Mouse (Mus musculus) frontal cortex, adult 2 months (tissue): ENCODE measurements at regions not wholly inside any gene's neighbourhood (a gene's known extent, or its start where the extent isn't known, plus 50 kb on each side); places are given as distances from the start of the nearest gene placed in this dataset.

Experiments
- DNase-seq, 2 experiments: peaks; one replicate each; pipeline ENCODE4 v3.0.0; 2022; ENCODE audit warnings: low spot score in 1 of 2; ENCODE audit errors: extremely low spot score in 1 of 2

DNA sequence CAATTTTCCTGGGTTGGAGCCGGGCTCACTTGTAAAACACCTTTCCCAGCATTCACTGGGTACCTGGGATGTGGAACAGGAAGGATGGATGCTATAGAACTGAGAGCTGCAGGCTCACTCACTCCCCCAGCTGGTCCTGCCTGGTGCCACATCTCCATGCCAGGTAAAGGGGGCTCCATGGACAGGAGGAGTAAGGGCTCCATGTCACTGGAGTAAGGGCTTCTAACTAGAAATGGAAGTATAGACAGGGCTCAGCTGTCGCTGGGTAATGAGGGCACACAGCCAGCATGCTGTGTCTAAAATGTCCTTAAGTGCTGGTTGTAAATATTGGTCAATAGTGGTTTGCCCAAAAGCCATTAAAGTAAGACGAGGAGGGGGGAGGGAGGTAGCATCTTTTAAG lies 99.4 kb upstream of the Gpr12 start:
- no peak for DNase-seq

DNA sequence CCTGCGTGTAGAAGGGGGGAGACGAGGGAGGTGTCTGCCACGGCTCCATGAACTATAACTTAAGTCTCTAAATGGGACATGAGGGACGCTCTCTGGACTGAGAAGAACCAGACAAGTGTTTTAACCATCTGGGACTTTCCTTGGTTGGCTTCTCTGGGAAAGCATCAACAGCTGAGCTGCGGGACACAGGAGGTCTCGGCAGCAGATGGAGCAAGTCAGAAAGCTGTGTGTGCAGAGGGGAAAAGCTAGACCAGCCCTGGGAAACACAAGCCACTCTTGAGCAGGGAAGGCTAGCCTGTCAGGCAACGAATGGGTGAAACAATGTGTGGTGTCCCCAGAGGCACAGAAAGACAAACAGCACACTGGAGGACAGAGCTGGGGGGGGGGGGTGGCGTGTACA lies 98.5 kb upstream of the Gpr12 start:
- no peak for DNase-seq

DNA sequence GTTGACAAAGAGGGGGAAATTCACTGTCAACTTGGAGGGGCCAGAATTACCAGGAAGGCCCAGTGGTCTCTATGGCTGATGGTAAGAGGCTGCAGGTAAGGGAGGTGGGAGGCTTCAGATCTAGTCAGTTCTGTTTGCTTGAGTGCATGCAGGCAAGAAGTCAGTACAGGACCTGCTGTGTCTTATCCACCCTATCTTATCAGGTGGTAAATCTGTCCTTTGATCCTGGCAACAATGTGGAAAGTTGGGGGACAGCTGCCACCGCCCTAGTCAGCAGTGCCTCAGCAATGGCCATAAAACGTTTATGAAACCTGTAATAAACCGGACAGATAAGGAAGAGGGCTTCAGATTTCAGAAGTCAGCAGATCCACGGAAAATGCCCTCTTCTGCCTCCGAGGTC lies 97.9 kb upstream of the Gpr12 start:
- DNase-seq: no peak

DNA sequence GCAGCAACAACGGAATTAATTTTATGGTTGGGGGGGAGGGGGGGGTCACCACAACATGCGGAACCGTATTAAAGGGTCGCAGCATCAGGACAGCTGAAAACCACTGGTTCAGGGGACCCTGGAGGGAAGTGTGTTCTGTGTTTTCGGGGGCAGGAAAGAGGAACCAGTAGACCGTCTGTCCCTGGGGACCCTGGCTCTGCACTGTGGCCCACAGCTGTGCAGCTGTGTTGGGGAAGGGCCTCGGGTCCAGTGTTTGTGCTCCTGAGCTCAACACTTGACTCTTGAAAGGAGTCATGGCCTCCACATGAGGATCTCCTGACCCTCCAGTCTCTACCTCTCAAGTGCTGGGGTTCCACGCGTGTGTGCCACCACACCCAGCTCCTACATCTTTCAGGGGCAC lies 96.5 kb upstream of the Gpr12 start:
- no peak for DNase-seq

DNA sequence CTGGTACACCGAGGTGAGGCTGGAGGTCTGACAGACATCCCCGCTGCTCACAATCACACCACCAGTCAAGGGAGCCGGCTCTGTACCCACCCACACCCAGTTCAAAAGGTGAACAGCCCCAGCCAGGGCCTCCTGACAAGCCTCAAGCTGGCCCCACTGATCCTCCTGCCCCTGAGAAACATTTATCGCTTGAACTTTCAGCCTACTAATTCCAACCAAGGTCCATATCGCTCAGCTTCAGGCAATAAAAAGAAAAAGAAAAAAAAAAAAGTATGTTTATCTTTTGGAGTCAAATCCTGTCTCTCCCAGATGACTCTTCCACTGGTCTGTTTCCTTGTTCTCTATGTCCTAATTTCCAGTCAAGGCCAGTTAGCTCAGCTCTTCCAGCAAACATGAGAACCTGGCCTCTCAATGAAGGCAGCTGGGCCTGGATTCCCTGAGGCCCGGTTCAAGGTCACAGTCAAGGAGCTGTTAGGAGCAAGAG lies 94.2 kb upstream of the Gpr12 start:
- DNase-seq: no peak

DNA sequence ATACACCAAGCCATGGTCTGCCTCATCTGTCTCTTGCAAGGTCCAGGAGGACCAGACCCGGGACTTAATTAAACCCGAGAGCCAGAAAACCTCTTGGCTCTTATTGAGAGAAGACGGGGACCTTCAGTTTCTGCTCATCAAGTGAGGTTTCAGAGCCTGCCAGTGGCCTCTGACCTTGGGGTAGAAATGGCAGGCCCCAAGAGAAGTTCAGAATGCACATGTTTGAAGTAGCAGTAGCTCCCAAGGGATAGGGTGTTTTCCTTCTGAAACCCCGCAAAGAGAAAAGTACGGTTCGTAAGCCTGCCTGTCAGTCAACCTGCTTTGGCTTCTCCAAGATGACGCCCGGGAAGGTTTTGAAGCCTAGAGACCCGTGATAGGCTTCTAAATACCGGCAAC lies 93.7 kb upstream of the Gpr12 start:
- no peak for DNase-seq

DNA sequence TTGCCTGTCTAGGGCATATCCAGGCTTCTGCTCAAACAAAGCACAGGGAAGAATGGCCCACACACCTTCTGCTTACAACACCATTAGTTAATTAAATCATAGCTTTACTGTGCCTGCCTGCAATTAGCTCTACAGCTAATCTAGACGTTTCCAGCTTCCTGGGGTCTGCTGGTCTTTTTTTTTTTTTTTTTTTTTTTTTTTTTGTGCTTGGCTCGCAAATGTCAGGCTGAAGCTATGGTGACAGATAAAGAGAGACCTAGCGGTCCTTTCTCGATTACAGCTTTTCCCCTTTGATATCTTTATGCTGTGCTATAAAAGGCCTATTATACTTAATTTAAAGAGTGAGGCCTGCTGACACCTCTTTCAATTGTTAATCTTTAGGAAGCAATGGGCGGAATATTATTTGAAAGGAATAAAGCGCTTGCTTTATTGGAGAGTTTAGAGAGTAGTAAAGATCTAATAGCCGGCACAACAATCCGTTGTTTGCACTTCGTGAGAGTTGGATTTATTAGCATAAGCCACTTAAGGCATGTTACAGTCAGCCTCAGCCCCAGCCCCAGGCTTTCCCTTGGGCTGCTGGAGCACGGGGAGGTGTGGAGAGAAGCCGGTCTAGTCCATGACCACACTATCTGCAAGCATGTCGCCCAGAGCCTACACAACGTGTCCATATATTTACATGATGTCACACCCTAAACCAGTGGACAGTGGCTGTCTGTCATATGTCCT lies 93.2 kb upstream of the Gpr12 start:
- DNase-seq: no peak

DNA sequence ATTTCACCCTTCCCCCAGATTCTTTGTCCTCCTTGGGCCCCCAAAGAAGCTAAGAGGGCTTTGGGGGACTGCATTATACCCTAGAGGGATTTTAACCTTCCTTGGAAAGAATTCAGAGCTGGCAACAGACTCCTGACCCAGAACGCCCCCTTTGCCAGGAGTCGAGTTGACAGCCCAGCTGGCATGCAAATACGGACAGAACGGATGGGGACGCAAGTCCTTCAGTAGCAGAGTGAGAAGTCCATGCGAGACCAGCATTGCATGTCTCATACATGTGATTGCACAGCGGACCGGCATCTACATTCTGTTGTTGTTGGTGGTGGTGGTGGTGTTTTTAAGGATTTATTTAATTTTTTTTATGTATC lies 92.1 kb upstream of the Gpr12 start:
- no peak for DNase-seq

DNA sequence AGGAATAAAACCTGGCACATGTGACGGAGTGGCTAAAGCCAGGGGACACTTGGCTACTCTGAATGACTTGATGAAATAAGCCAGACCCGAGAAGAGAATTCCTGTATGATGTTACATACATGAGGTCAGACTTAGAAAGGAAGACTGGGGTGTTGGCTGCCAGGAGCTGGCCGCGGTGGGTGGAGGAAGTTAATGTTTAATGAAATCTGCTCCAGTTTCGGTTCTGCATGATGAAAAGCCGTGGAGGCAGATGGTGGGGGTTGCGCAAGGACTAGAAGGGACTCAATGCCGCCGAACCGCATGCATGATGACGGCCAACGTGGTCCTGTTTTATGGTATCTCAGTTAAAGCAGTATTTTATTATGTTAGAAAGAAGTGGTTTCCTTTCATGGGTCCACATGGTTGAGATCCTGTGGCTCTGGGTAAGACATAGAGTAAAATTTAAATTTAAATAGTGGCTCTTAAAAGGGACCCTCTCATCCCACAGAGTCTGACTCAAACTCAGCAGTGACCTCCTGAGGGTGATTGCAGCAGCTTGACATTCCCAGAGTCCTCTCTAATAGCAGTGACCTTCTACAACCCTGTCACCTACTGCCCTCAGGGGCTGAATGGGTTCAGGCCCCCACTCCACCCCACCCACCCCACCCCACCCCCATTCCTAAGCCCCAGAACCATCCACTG lies 91.6 kb upstream of the Gpr12 start:
- peak in 1 of 2 experiments; percentile 11 for DNase-seq

DNA sequence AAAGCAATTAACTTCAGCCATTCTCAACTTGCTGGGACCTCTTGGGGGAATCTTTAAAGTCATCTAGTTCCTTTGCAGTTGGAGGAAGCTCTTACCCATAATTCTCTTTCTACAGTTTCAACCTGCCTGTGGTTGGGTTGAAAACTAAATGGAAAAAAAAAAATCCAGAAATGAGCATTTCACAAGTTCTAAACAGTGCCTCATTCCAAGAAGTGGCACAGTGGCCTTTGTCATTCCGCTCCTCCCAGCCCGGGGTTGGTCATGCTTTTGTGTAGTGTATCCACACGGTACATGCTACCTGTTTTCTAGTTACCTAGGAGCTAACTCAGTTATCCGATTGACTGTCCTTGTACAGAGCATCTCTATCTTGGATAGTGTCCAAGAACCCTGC lies 90.8 kb upstream of the Gpr12 start:
- no peak for DNase-seq

DNA sequence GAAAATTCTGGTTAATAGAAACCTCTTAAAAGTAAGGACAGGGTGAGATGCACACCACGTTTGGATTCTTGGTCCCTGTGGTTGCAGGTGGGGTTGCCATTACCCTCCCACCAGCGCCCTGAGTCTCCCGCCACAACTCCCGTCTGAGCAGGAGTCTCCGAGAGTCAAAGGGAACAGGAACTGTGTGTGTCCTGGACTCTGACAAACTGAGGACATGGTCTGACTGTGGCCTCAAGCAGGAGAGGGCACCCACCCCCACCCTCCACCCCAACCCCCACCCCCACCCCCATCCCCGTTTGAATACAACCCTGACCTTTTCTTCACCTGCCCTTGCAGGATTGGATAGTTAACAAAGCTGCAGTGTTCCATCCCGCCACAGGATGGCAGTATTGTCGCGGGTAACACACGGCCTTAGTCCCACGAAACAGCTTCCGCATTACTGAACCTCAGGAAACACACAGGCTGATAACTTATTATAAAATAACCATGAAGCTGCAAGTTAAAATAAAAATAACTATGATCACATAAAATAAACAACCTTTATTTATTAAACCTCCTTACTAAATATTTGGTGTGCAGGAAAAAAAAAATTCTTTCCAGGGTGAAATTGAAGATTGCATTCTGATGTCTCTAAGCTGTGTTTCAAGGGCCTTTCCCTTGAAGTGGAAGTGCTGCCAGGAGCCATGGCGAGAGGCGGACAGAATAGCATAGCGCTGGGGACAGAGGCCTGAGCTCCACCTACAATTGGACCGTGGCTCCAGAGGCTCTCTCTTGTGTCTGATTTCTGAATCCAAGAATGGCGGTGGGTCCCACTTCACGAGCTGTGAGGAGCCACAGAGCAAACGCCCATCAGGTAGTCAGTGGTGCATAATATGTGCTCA lies 90.2 kb upstream of the Gpr12 start:
- DNase-seq: peak in 1 of 2 experiments; percentile 82

DNA sequence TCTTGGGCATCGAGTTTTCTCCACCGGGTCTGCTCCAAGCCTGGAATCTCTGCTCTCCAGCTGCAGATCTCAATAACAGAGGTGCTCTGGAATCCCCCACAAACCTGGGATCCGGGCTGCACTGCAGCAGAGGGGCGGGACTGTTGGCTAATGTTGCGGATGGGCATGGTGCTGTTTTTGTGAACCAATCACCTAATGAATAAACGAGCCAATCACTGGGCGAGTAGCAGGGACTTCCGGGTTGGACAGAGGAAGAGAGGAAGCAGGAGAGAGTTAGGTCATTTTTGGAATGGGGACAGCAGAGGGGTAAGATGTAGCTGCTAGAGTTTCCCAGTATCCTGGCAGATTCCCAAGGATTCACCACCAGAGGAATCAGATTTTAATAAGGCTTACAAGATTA lies 76.7 kb upstream of the Gpr12 start:
- no peak for DNase-seq

DNA sequence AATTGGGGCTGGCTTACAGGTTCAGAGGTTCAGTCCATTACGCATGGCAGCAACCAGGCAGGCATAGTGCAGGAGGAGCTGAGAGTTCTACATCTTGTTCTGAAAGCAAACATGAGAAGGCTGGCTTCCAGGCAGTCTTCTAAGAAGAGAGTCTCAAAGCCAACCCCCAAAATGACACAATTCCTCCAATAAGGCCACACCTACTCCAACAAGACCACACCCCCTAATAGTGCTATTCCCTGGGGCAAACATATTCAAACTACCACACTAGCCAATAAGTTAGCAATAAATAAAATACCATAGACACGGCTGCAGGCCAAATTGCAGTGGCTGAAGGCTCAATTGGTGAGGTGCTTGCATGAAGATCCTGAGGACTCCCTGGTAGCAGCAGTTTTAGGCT lies 72.2 kb upstream of the Gpr12 start:
- DNase-seq: no peak

DNA sequence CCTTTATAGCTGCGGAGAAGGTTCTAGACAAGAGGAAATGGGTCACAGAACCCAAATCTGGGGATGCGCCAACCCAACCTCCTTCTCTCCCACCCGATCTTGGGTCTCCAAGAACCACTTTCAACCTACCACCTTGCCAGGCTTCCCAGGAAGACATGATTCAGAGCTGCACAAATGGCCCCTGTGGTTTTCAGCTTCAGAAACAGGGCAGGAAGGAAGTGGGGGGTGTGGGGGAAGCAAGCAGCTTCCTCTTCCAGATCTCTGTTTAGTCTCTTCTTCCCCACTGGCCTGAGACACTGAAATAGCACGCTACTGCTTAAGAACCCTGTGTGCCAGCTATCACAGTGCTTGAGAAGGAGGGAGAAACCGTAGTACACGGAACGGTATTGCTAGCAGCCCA lies 70.4 kb upstream of the Gpr12 start:
- no peak for DNase-seq

DNA sequence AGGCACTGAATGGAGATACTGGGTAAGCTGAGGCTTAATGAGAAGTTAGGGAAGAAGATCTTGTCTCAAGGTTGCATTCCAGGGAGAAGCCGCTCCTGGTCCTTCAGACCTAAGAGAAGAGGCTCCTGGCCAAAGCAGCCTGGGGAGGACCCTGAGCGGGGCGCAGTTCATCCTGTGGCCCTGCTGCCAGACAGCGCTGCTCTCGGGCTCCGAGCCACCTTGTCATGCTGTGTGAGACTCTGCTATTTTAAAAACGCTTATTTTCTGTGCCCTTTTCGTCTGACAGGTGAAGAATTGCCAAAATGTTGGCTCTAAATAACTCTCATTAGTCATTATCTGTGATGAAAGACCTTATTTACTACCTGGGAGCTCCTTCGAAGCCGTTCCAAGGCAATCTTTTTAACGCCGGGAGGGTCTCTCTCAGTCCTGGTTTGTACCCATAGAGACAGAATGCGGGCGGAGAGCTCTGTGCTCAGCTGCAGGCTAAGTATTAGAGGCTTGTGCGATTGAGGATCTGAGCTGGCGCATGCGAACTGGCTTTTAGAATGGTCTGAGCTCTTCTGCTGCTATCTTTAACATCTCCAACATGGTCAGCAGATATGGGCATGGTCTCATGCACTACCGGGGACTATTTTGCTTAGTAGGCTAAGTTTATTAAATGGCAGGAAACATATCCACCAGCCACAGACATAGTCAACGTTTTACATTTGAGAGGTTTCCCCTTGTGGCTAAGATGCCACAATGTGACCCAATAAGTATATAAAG lies 68.8 kb upstream of the Gpr12 start:
- DNase-seq: no peak

DNA sequence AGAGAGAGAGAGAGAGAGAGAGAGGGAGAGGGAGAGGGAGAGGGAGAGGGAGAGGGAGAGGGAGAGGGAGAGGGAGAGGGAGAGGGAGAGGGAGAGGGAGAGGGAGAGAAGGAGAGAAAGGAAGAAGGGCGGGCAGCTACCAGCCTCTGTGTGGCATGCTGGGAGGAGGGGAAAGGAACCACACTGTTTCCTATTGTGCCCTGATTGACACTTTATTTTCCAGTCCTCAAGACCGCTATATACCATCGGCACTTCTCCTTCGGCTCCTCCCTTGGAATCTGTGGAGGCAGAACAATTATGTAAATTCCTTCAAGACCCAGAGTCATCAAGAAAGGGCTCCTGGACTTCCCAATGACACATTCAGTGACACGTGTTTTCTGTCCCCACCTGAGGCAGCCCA lies 67.8 kb upstream of the Gpr12 start:
- no peak for DNase-seq

DNA sequence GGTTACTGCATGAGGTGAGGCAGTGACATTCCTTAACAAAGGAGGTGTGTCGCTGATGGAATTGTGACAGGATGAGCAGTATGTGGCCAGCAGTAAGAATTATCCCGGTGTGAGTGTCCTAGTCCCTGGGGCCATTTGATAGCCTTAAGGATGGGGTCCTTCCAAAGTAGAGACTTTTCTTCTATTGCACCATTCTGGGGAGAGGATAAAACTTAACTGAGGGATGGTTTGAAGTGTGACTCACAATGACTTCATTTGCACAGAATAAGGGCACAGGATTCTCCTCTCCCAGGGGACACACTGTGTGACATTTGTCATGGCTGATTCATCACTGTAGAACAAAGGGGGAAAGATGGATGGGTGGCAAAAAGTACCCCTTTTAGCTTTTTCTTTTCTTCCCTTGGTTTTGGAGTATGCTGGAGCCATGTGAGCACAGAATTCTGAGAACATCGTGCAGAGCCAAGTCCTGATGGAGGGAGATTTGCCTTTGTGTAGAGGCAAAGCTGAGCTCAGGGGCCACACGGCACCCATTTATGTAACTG lies 63.6 kb upstream of the Gpr12 start:
- no peak for DNase-seq

DNA sequence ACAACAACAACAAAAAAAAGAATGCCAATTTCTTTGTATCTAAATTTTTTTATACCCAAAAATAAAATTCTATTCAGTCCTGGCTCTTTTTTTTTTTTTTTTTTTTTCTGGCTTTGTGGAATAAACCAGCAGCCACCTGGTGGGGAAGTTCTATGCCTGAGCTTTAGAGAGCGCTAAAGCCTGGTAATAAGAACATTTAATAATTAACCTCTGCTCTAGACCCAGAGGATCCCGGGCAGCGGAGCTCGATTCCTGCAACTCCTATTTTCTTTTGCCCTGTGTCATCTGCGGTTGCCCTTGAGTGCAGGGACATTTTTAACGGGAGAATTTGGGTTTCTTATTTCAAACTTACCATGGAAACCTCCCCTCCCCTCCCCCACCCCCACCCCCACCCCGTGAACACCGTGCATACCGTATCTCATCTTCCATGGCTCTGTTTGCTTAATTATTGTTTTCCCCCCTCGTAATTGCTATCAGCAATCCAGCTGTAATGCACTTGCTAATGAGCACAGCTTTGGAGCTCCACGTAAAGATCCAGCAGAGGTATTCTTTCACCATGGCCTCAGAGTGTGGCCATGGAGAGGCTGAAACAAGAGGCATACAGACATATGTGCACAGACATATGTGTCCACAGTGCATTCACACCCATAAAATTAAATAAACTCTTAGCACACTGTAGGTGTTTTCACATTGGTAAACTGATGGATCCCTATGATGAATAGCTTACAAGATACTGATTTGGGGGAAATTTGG lies 62.8 kb upstream of the Gpr12 start:
- DNase-seq: no peak

DNA sequence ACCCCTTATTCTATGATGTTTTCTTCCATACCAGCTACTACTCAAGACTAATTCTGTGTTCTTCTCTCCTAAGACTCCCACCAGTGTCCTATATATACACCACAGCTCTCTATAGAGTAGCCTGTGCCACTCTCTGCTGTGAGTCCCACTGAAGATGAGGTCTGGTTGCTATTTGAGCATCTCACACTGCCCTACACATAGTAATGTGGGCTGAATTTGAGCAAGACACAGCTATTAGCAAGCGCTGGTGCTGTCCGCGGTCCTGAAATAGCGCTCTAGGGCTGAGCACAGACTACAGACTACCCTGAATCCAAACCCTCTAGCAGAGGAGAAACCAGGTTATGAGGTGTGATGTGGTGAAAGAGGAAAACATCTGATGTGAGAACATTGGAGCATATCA lies 59.5 kb upstream of the Gpr12 start:
- peak; percentile 63 to 67 for DNase-seq

DNA sequence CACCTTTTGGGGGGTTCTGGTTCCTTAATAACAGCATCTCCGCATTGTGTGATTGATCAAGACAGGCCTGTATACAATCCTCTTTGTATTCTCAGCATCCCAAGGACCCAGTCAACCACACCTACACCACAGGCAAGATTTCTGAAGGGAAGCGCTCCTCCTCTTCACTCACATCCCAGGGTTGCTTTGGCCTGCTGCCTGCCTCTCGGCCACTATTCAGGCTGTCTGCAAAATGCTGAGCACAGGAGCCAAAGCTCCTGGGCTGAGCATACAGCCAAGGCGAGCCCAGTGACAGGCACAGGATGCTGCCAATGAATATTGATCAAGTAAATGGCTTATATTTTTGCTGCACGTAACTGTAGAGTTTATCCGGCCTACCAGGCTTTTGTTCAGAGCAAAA lies 56.9 kb upstream of the Gpr12 start:
- DNase-seq: no peak
